22 mouse cellular contexts compared by ENCODE assay signal in the genomic region with DNA sequence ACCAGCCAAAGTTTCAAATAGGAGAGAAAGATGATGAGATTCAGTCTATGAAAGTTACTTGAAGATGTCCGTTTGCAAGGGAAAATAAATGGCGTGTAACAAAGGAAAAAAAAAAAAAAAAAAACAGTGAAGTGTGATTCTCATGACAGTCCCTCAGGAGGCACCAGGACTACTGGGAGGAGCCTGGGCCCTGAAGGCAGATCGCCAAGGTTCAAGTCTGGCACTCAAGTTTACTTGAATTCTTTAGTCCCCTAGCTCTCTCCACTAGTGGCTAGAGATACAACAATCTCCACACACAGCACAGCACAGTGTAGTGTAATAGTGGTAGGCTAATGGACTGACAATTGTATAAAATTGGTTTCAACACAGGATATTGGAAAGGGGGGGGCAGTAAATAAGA. TPM values are rescaled to one million over a fixed set of nuclear protein-coding genes. Genes with fewer than 3 reads are reported as not detected.
A peak's percentile ranks its signal among the peaks of the same experiment; 100 is the strongest.
DNase-seq lines count a peak whose midpoint lies in the region; ATAC-seq lines count a peak whose summit lies in the region.
"Had no signal": no experiment of that assay in that cellular context is flagged by ENCODE, and none has a peak within 500 bp of the region (broad histone marks: within the 10 kb centered on the region; RNA-seq: fewer than 3 reads in every experiment).

No protein-coding gene starts in this region.

- intact Hi-C loops in heart, postnatal 14 days (cut with DNase I), result loop anchor here (10.0 kb wide), 1 partner anchor 207 kb away; the partner anchor contains the start of gene Smbd1

- peak; percentile 41 for DNase-seq in adrenal gland, postnatal 14 days
- DNase-seq in adrenal gland, postnatal 36 days, result no peak
- peak; percentile 48 to 76 for DNase-seq in kidney, postnatal 36 days
- DNase-seq in kidney, adult 11 months, result no peak
- peak; percentile 68 for DNase-seq in lung, postnatal 10 days
- no peak for DNase-seq in heart, postnatal 14 days
- DNase-seq: cerebellum, adult 8-10 months; cerebellum, postnatal 25 days; gastrocnemius, postnatal 25 days; heart, postnatal 4 days; kidney, postnatal 4 days; layer of hippocampus, postnatal 36 days; left cerebral cortex, postnatal 4 days; liver, postnatal 0 days; retina, postnatal 1 day; right cerebral cortex, postnatal 14 days had no signal

- ATAC-seq in frontal cortex, adult (ENCODE audit: low TSS enrichment), result no peak
- ATAC-seq: forebrain, embryonic 13.5 days; intestine, embryonic 16.5 days; liver, embryonic 12.5 days; liver, postnatal 0 days; midbrain, embryonic 15.5 days; Patski had no signal

RNA-seq across cellular contexts. Expression of gene Iqcg, which starts 34.6 kb away (rescaled TPM):
- 1.1 and 2.3 TPM in 2 replicates for total RNA-seq in adrenal gland, postnatal 14 days (2021)
- 1 to 10 TPM; 2.3 to 2.6 TPM for total RNA-seq in adrenal gland, postnatal 36 days (2021)
- under 1 TPM; 0.60 to 0.73 TPM for total RNA-seq in heart, postnatal 14 days (2021)

RNA-seq across cellular contexts. Expression of gene Rpl35a, which starts 34.9 kb away (rescaled TPM):
- 526 and 608 TPM in 2 replicates for total RNA-seq in adrenal gland, postnatal 14 days (2021)
- total RNA-seq in adrenal gland, postnatal 36 days (2021), result 100 to 1,000 TPM; 627 to 726 TPM
- total RNA-seq in heart, postnatal 14 days (2021), result 100 to 1,000 TPM; 297 to 302 TPM

RNA-seq across cellular contexts. Expression of gene Lmln, which starts 40.9 kb away (rescaled TPM):
- 8.4 and 11.0 TPM in 2 replicates for total RNA-seq in adrenal gland, postnatal 14 days (2021)
- total RNA-seq in adrenal gland, postnatal 36 days (2021), result 10 to 100 TPM; 12.9 TPM
- 1 to 10 TPM; 1.9 to 5.0 TPM for total RNA-seq in heart, postnatal 14 days (2021)

Comparison
In these comparisons a context has a peak if more than half of its experiments do, and no peak if none do; other contexts are left out.
1. DNase-seq: peak in adrenal gland, postnatal 14 days (single experiment), kidney, postnatal 36 days (2 of 2) and lung, postnatal 10 days (single experiment); none in adrenal gland, postnatal 36 days (0 of 2), kidney, adult 11 months (single experiment) and heart, postnatal 14 days (0 of 2).